Mouse (Mus musculus) hindbrain, embryonic 15.5 days (tissue): ENCODE data around the gene Rbm38. TPM values are rescaled to one million over a fixed set of nuclear protein-coding genes. Genes with fewer than 3 reads are reported as not detected.

Source experiments
- ATAC-seq: fragments of 200-750 bp; cut with Nextera tagmentation; 2 replicates; pipeline ENCODE4 v1.8.0; 2017; ENCODE audit warnings: low read depth, moderate number of reproducible peaks, moderate TSS enrichment; ENCODE audit not compliant: low FRiP score
- H3K27ac ChIP-seq: fragments of 300-500 bp; sonication (generic); replicated peaks from 2 replicates; pipeline ENCODE4 v1.5.1; 2015; ENCODE audit warnings: mild to moderate bottlenecking, inconsistent platforms
- H3K27me3 ChIP-seq: fragments of 300-500 bp; sonication (generic); 2 replicates; pipeline ENCODE4 v1.6.1; 2015; ENCODE audit warnings: control low read depth, inconsistent platforms
- H3K36me3 ChIP-seq: fragments of 300-500 bp; sonication (generic); 2 replicates; pipeline ENCODE4 v1.6.1; 2015; ENCODE audit warnings: control low read depth, inconsistent platforms
- H3K4me1 ChIP-seq: fragments of 300-500 bp; sonication (generic); replicated peaks from 2 replicates; pipeline ENCODE4 v1.6.1; 2015; ENCODE audit warnings: control low read depth, inconsistent platforms
- H3K4me2 ChIP-seq: fragments of 300-500 bp; sonication (generic); 2 replicates; pipeline ENCODE4 v1.6.1; 2015; ENCODE audit warnings: moderate library complexity, mild to moderate bottlenecking, inconsistent platforms
- H3K4me3 ChIP-seq: fragments of 300-500 bp; sonication (generic); 2 replicates; pipeline ENCODE4 v1.5.1; 2015; ENCODE audit warnings: mild to moderate bottlenecking, inconsistent platforms
- H3K9ac ChIP-seq: fragments of 300-500 bp; sonication (generic); 2 replicates; pipeline ENCODE4 v1.6.1; 2015; ENCODE audit warnings: inconsistent platforms
- H3K9me3 ChIP-seq: fragments of 300-500 bp; sonication (generic); 2 replicates; pipeline ENCODE4 v1.6.1; 2016; ENCODE audit warnings: control low read depth, inconsistent platforms
- WGBS: fragments of 180-500 bp; shearing (Covaris S2); methylation state at CpG from one replicate; pipeline ENCODE4 v1.1.7; 2015; 5-methylcytosine and 5-hydroxymethylcytosine counted together
- polyA plus RNA-seq: library from polyadenylated mRNA; unstranded; fragments of >200 nt; fragmentation: Nextera tagmentation; extraction: Ambion mirVana; gene quantifications from 2 replicates; pipeline ENCODE4 v1.2.1, GENCODE M21; 2015

Gene Rbm38
- polyA plus RNA-seq, 1 experiment from 2014 or later: 17.3 TPM

DNA sequence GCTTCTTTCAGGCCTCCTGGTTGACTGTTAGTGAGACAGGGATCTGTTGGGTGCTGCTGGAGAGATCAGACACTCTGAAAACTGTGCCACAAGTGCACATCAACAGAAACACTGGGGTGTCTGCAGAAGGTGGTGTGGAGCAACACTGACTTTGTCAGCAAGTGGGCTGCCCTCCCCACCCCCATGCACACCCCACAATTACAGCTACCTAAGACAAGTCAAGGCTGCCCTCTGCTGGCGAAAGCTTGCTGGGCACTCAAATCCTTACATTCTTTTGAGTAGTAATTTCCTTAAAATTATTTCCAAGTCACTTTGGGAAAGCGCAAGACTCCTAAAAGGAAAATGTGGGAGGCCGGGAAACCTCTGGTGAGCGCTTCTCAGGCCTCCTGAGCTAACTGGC lies 24.1 kb upstream of the Rbm38 start:
- H3K4me3 ChIP-seq: no peak overlapping the region
- no peak for ATAC-seq
- peaks cover 7% of the 10 kb centered on the region for H3K4me1 ChIP-seq
- peaks cover 5% of the 10 kb centered on the region; the same call in 1 of the 2 replicates for H3K27me3 ChIP-seq
- no peak overlapping the region for H3K27ac ChIP-seq
- no peak overlapping the region for H3K9ac ChIP-seq
- H3K9me3 ChIP-seq: no peaks in the 10 kb centered on the region
- H3K4me2 ChIP-seq: no peak overlapping the region
- no peaks in the 10 kb centered on the region for H3K36me3 ChIP-seq
- 18% methylated on average over 4 of the region's 4 CpGs for WGBS

- no peaks in the 10 kb centered on the region for H3K9me3 ChIP-seq
- H3K27me3 ChIP-seq: peaks cover 5% of the 10 kb centered on the region; the same call in 1 of the 2 replicates
- WGBS: 70% methylated on average over 11 of the region's 11 CpGs
- no peak overlapping the region for H3K9ac ChIP-seq
- no peak for ATAC-seq
- peaks cover 1% of the 10 kb centered on the region; the same call in 1 of the 2 replicates for H3K36me3 ChIP-seq
- H3K4me2 ChIP-seq: no peak overlapping the region
- H3K27ac ChIP-seq: no peak overlapping the region
- H3K4me3 ChIP-seq: no peak overlapping the region
- H3K4me1 ChIP-seq: peaks cover 15% of the 10 kb centered on the region
Measured at GRCm38 (mm10) chr2:172997748-172998147, 22.6 kb upstream of the Rbm38 start.

- WGBS: 68% methylated on average over 7 of the region's 7 CpGs
- Histone ChIP-seq H3K27me3 (peaks cover 5% of the 10 kb centered on the region; the same call in 1 of the 2 replicates), H3K4me2 (no peak overlapping the region), H3K9ac (no peak overlapping the region), H3K4me1 (peaks cover 15% of the 10 kb centered on the region), H3K4me3 (no peak overlapping the region), H3K27ac (no peak overlapping the region), H3K36me3 (peaks cover 6% of the 10 kb centered on the region), H3K9me3 (no peaks in the 10 kb centered on the region)
- no peak for ATAC-seq
Measured at GRCm38 (mm10) chr2:172998478-172998877, 21.8 kb upstream of the Rbm38 start.

DNA sequence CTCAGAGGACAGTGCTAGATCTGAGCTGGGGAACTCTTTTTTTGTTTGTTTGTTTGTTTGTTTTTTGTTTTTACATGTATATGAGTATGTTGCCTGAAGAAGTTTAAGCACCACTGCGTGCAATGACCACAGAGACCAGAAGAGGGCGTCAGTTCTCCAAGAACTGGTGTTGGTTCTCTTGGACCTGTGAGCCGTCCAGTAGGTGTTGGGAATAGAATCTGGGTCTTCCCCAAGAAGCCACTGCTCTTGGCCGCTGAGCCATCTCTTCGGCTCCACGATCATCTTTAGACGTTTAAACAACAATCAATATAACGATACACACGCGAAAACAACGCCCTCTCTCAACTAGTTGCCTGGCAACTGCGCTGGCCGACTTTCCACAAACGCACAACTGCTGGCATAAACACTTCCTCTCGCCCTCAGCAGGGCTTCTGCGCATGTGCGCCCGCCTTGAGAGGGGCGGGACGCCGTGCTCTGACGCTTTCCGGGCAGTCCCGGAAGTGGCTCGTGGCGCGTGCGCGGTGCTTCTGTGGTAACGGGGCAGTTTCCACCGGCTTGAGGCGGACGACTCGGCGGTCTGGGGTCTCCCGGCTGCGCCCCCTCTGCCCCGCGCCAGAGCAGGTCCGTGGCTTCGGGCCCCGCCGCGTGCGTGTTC lies 20.5 kb upstream of the Rbm38 start, which contains the start of gene Rae1:
Gene Rae1 (plus strand): TSS at position 488 of the 655 bp plus-strand sequence.
- WGBS: 0% methylated on average over 45 of the region's 45 CpGs
- Histone ChIP-seq H3K27me3 (peaks cover 5% of the 10 kb centered on the region; the same call in 1 of the 2 replicates), H3K27ac (peak within 1 kb of the TSS; percentile 86), H3K4me2 (peak within 1 kb of the TSS; percentile 82), H3K9me3 (no peaks in the 10 kb centered on the region), H3K9ac (peak within 1 kb of the TSS; percentile 90), H3K4me3 (peak within 1 kb of the TSS; percentile 83), H3K36me3 (peaks cover 18% of the 10 kb centered on the region), H3K4me1 (peaks cover 15% of the 10 kb centered on the region)
- peak; percentile 97 for ATAC-seq

GRCm38 (mm10) chr2:173000285-173000652 lies 20.0 kb upstream of the Rbm38 start:
- ATAC-seq: peak; percentile 89
- peak overlapping the region; percentile 82 for H3K4me2 ChIP-seq
- peak overlapping the region; percentile 83 for H3K4me3 ChIP-seq
- H3K9ac ChIP-seq: peak overlapping the region; percentile 90
- peak overlapping the region; percentile 86 for H3K27ac ChIP-seq
- H3K36me3 ChIP-seq: peaks cover 23% of the 10 kb centered on the region
- under 1% methylated on average over 36 of the region's 42 CpGs for WGBS
- H3K27me3 ChIP-seq: peaks cover 5% of the 10 kb centered on the region; the same call in 1 of the 2 replicates
- H3K4me1 ChIP-seq: peaks cover 15% of the 10 kb centered on the region
- no peaks in the 10 kb centered on the region for H3K9me3 ChIP-seq

DNA sequence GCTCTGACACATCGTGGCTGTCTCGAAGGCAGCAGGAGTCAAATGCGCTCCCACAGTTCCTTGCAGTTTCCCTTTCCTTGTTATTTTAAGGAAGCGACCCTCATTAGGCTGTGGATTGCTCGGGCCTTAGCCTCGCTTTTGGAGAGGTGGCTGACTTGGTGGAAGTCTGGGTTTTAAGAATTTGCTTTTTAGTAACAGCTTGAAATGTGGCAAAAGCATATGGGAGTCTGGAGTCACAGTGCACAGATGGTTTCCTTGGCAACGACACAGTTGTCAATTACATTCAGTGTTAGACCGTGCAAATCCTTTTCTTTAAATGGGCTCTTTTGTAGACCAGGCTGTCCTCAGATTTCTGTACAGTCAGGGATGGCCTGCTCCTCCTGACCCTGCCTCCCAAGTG lies 19.4 kb upstream of the Rbm38 start:
- Histone ChIP-seq H3K4me1 (peaks cover 15% of the 10 kb centered on the region), H3K9me3 (no peaks in the 10 kb centered on the region), H3K4me3 (peak overlapping the region; percentile 83), H3K4me2 (peak overlapping the region; percentile 82), H3K36me3 (peaks cover 28% of the 10 kb centered on the region), H3K9ac (peak overlapping the region; percentile 90), H3K27me3 (peaks cover 5% of the 10 kb centered on the region; the same call in 1 of the 2 replicates), H3K27ac (0 out of 2 replicates have a peak overlapping the region, but pooled peaks have one; percentile 86)
- WGBS: 21% methylated on average over 8 of the region's 8 CpGs
- no peak for ATAC-seq

- Histone ChIP-seq H3K36me3 (peaks cover 54% of the 10 kb centered on the region), H3K27me3 (no peaks in the 10 kb centered on the region), H3K9me3 (no peaks in the 10 kb centered on the region), H3K4me3 (no peak overlapping the region), H3K4me1 (peaks cover 15% of the 10 kb centered on the region), H3K27ac (no peak overlapping the region), H3K9ac (no peak overlapping the region), H3K4me2 (no peak overlapping the region)
- ATAC-seq: no peak
- 91% methylated on average over 8 of the region's 8 CpGs for WGBS
Measured at GRCm38 (mm10) chr2:173003737-173004136, 16.6 kb upstream of the Rbm38 start.

- no peak for ATAC-seq
- 75% methylated on average over 3 of the region's 3 CpGs for WGBS
- no peak overlapping the region for H3K4me3 ChIP-seq
Measured at GRCm38 (mm10) chr2:173010220-173010717, 10.0 kb upstream of the Rbm38 start.

DNA sequence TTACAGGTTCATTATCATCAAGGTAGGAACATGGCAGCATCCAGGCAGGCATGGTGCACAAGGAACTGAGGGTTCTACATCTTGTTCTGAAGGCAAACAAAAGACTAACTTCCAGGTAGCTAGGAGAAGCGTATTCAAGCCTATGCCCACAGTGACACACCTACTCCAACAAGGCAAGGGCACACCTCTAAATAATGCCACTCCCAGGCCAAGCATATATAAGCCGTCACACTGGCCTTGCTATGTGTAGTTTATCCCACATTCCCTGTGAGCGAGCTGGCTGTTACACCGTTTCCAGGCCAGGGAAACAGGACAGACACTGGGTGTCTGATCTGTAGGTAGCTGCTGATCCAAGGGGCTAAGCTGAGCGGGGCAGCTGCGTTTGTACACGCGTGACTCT lies 8.9 kb upstream of the Rbm38 start:
- Histone ChIP-seq H3K36me3 (peaks cover 94% of the 10 kb centered on the region), H3K9ac (no peak overlapping the region), H3K4me3 (no peak overlapping the region), H3K9me3 (no peaks in the 10 kb centered on the region), H3K27me3 (no peaks in the 10 kb centered on the region), H3K4me2 (no peak overlapping the region), H3K4me1 (no peaks in the 10 kb centered on the region), H3K27ac (no peak overlapping the region)
- ATAC-seq: no peak
- 95% methylated on average over 8 of the region's 8 CpGs for WGBS

More at GRCm38 (mm10) chr2:173010220-173010717, 10.0 kb upstream of the Rbm38 start:
- no peaks in the 10 kb centered on the region for H3K9me3 ChIP-seq
- no peaks in the 10 kb centered on the region for H3K27me3 ChIP-seq
- no peaks in the 10 kb centered on the region for H3K4me1 ChIP-seq
- H3K27ac ChIP-seq: no peak overlapping the region
- no peak overlapping the region for H3K9ac ChIP-seq
- no peak overlapping the region for H3K4me2 ChIP-seq
- H3K36me3 ChIP-seq: peaks cover 95% of the 10 kb centered on the region

GRCm38 (mm10) chr2:173014741-173015287 lies 5.5 kb upstream of the Rbm38 start:
- Histone ChIP-seq H3K27me3 (peaks cover 12% of the 10 kb centered on the region), H3K9me3 (no peaks in the 10 kb centered on the region), H3K4me2 (no peak overlapping the region), H3K27ac (no peak overlapping the region), H3K36me3 (peaks cover 61% of the 10 kb centered on the region), H3K9ac (no peak overlapping the region), H3K4me3 (no peak overlapping the region), H3K4me1 (peaks cover 5% of the 10 kb centered on the region)
- ATAC-seq: no peak
- WGBS: 82% methylated on average over 7 of the region's 7 CpGs

DNA sequence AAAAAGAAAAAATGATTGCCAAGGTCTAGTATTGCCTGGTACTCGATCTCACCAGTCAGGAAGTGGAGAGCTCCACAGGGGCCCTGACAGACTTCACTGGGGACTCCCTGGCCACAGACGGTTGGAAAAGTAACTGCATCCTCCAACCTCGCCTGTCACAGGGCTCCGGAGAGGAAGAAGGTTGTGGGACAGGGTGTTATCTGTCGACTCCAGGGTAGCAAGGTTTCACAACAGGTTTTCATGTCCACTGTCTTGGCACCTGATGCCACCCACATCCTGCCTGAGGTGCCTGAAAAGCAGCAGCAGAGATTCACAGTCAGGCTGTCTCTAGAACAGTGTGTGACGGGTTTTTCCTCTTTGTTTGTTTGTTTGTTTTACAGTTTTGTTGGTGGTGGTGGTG lies 2.4 kb upstream of the Rbm38 start:
- peaks cover 25% of the 10 kb centered on the region for H3K4me1 ChIP-seq
- no peak for ATAC-seq
- H3K4me2 ChIP-seq: no peak overlapping the region
- H3K27me3 ChIP-seq: peaks cover 26% of the 10 kb centered on the region
- H3K9me3 ChIP-seq: no peaks in the 10 kb centered on the region
- no peak overlapping the region for H3K27ac ChIP-seq
- H3K36me3 ChIP-seq: peaks cover 31% of the 10 kb centered on the region
- H3K9ac ChIP-seq: no peak overlapping the region
- WGBS: 34% methylated on average over 6 of the region's 6 CpGs
- H3K4me3 ChIP-seq: no peak overlapping the region

DNA sequence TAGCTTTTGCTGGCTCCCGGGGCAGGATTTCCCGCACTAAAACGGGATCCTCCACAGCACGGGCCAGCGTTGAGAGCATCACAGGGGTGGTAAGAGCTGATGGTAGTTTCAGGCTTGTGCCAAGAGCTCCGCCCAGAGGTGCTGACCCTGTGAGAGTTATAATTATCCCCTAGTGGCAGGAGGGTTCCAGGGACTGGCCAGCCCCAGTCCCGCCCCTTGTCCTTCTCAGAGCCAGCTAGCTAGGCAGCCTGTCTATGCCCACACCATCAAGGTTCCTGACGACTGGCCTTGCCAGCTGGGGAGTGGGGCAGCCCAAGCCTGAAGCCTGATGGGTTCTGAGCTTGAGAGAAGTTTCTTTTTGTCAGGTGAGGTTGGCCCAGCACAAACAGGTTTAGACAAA lies 1.7 kb upstream of the Rbm38 start:
- H3K4me2 ChIP-seq: no peak overlapping the region
- peaks cover 26% of the 10 kb centered on the region for H3K27me3 ChIP-seq
- WGBS: 27% methylated on average over 8 of the region's 8 CpGs
- peaks cover 24% of the 10 kb centered on the region for H3K36me3 ChIP-seq
- no peak overlapping the region for H3K9ac ChIP-seq
- H3K9me3 ChIP-seq: no peaks in the 10 kb centered on the region
- no peak overlapping the region for H3K4me3 ChIP-seq
- no peak overlapping the region for H3K27ac ChIP-seq
- H3K4me1 ChIP-seq: peaks cover 32% of the 10 kb centered on the region
- ATAC-seq: no peak
